Comparison of ENCODE assay signal across 14 mouse cellular contexts in genomic region chr17:26605636-26606035, GRCm38 (mm10). TPM values are rescaled to one million over a fixed set of nuclear protein-coding genes. Genes with fewer than 3 reads are reported as not detected.
A peak's percentile ranks its signal among the peaks of the same experiment; 100 is the strongest.
DNase-seq lines count a peak whose midpoint lies in the region; ATAC-seq lines count a peak whose summit lies in the region.
"Had no signal": no experiment of that assay in that cellular context is flagged by ENCODE, and none has a peak within 500 bp of the region (broad histone marks: within the 10 kb centered on the region; RNA-seq: fewer than 3 reads in every experiment).

No protein-coding gene starts in this region.

- 88% methylated on average over 4 of the region's 4 CpGs for WGBS in hindbrain, embryonic 16.5 days

- H3K27ac ChIP-seq in hindbrain, embryonic 16.5 days (ENCODE audit: low read depth, low read length): no peak overlapping the region
- H3K27ac ChIP-seq: liver, embryonic 13.5 days; stomach, embryonic 15.5 days had no signal

- ATAC-seq in hematopoietic stem cell, adult 5-6 weeks (replicated peaks in 1 of 2; ENCODE audit: insufficient read depth in 1 of 2, low FRiP score in 2 of 2, low TSS enrichment in 1 of 2, low read depth in 1 of 2, poor library complexity in 2 of 2, severe bottlenecking in 2 of 2): peak; percentile 57 to 59; a peak in 3 of 4 replicates
- no peak for ATAC-seq in erythroblast, adult 5-6 weeks (replicated peaks; ENCODE audit: low FRiP score, poor library complexity, severe bottlenecking)
- ATAC-seq in hindbrain, embryonic 16.5 days: no peak
- ATAC-seq: forebrain, embryonic 14.5 days had no signal

- peak; percentile 48 to 64 for DNase-seq in adrenal gland, postnatal 36 days
- DNase-seq in adrenal gland, postnatal 4 days (ENCODE audit: low spot score in 2 of 2): no peak
- DNase-seq in urinary bladder, postnatal 14 days (ENCODE audit: low spot score): peak; percentile 66
- DNase-seq in urinary bladder, postnatal 4 days (ENCODE audit: low spot score in 2 of 2): no peak
- no peak for DNase-seq in cerebellum, postnatal 10 days
- DNase-seq: kidney, adult 11 months; liver, embryonic 13.5 days; midbrain, embryonic 14.5 days had no signal

- H3K36me3 ChIP-seq in hindbrain, embryonic 16.5 days (ENCODE audit: control insufficient read depth, insufficient read depth, low read length): peaks cover 3% of the 10 kb centered on the region; the same call in 1 of the 2 replicates

- H3K9me3 ChIP-seq in hindbrain, embryonic 16.5 days (ENCODE audit: control insufficient read depth, low read length): no peaks in the 10 kb centered on the region
- H3K9me3 ChIP-seq: liver, embryonic 13.5 days; stomach, embryonic 15.5 days had no signal

- no peaks in the 10 kb centered on the region for H3K27me3 ChIP-seq in hindbrain, embryonic 16.5 days (replicated peaks; ENCODE audit: control insufficient read depth, insufficient read depth, low read length)
- H3K27me3 ChIP-seq: liver, embryonic 13.5 days; stomach, embryonic 15.5 days had no signal

- H3K4me1 ChIP-seq in hindbrain, embryonic 16.5 days (ENCODE audit: control insufficient read depth, insufficient read depth, low read depth, low read length): peaks cover 20% of the 10 kb centered on the region

- H3K4me3 ChIP-seq in hindbrain, embryonic 16.5 days (ENCODE audit: low read length): no peak overlapping the region
- H3K4me3 ChIP-seq: liver, embryonic 13.5 days; stomach, embryonic 15.5 days had no signal

- H3K9ac ChIP-seq in hindbrain, embryonic 16.5 days (ENCODE audit: low read depth, low read length): no peak overlapping the region
- H3K9ac ChIP-seq: liver, embryonic 13.5 days; stomach, embryonic 15.5 days had no signal

- no peak overlapping the region for H3K4me2 ChIP-seq in hindbrain, embryonic 16.5 days (ENCODE audit: low read length)
- H3K4me2 ChIP-seq: heart, embryonic 11.5 days; liver, embryonic 13.5 days; stomach, embryonic 15.5 days had no signal

RNA-seq across cellular contexts. Expression of gene Dusp1, which starts 43.7 kb away (rescaled TPM):
- 10 to 100 TPM; 56.9 to 62.5 TPM for total RNA-seq in adrenal gland, postnatal 36 days (2021)
- 10 to 100 TPM; 43.8 to 46.4 TPM for total RNA-seq in adrenal gland, postnatal 4 days (2021)
- 140 and 247 TPM in 2 replicates for total RNA-seq in hematopoietic stem cell, adult 5-6 weeks (2017)
- total RNA-seq in erythroblast, adult 5-6 weeks (2015; ENCODE audit: low replicate concordance): 54.8 and 66.0 TPM in 2 replicates
- 9.5 and 13.1 TPM in 2 replicates for total RNA-seq in erythroblast, adult 5-6 weeks (2017; ENCODE audit: low replicate concordance)
- polyA plus RNA-seq in hindbrain, embryonic 16.5 days (2015; fragmentation: Nextera tagmentation; extraction: Ambion mirVana): 27.1 and 29.0 TPM in 2 replicates

RNA-seq across cellular contexts. Expression of gene Ergic1, which starts 44.3 kb away (rescaled TPM):
- 100 to 1,000 TPM; 159 to 160 TPM for total RNA-seq in adrenal gland, postnatal 36 days (2021)
- 100 to 1,000 TPM; 158 to 164 TPM for total RNA-seq in adrenal gland, postnatal 4 days (2021)
- total RNA-seq in hematopoietic stem cell, adult 5-6 weeks (2017): 46.1 and 67.5 TPM in 2 replicates
- 23.4 and 26.1 TPM in 2 replicates for total RNA-seq in erythroblast, adult 5-6 weeks (2015; ENCODE audit: low replicate concordance)
- total RNA-seq in erythroblast, adult 5-6 weeks (2017; ENCODE audit: low replicate concordance): 2.1 and 10.3 TPM in 2 replicates
- polyA plus RNA-seq in hindbrain, embryonic 16.5 days (2015; fragmentation: Nextera tagmentation; extraction: Ambion mirVana): 97.0 and 106 TPM in 2 replicates

RNA-seq across cellular contexts. Expression of gene Atp6v0e, which starts 57.4 kb away (rescaled TPM):
- total RNA-seq in adrenal gland, postnatal 36 days (2021): 100 to 1,000 TPM; 193 to 224 TPM
- 100 to 1,000 TPM; 141 to 142 TPM for total RNA-seq in adrenal gland, postnatal 4 days (2021)
- 208 and 248 TPM in 2 replicates for total RNA-seq in hematopoietic stem cell, adult 5-6 weeks (2017)
- total RNA-seq in erythroblast, adult 5-6 weeks (2015; ENCODE audit: low replicate concordance): 119 and 130 TPM in 2 replicates
- total RNA-seq in erythroblast, adult 5-6 weeks (2017; ENCODE audit: low replicate concordance): 100 and 176 TPM in 2 replicates
- polyA plus RNA-seq in hindbrain, embryonic 16.5 days (2015; fragmentation: Nextera tagmentation; extraction: Ambion mirVana): 98.0 and 99.8 TPM in 2 replicates

Comparison
In these comparisons a context has a peak if more than half of its experiments do, and no peak if none do; other contexts are left out.
1. DNase-seq: peak in adrenal gland, postnatal 36 days (2 of 2) and urinary bladder, postnatal 14 days (single experiment); none in adrenal gland, postnatal 4 days (0 of 2), urinary bladder, postnatal 4 days (0 of 2) and cerebellum, postnatal 10 days (0 of 2).
2. ATAC-seq: peak in hematopoietic stem cell, adult 5-6 weeks (2 of 2); none in erythroblast, adult 5-6 weeks (single experiment) and hindbrain, embryonic 16.5 days (single experiment).